Mouse (Mus musculus) small intestine, adult 2 months (tissue): Measurements from ENCODE around the gene Lif. TPM values are rescaled to one million over a fixed set of nuclear protein-coding genes. Genes with fewer than 3 reads are reported as not detected.

Source experiments
- H3K27ac ChIP-seq: fragments of 200-500 bp; 2 replicates; pipeline ENCODE4 v1.5.1; 2012; ENCODE audit warnings: low read depth, low read length, control low read depth, inconsistent platforms; ENCODE audit not compliant: insufficient read depth
- H3K27me3 ChIP-seq: fragments of 200-500 bp; 2 replicates; pipeline ENCODE4 v1.6.1; 2012; ENCODE audit warnings: mild to moderate bottlenecking, moderate library complexity, low read length, inconsistent platforms; ENCODE audit not compliant: control insufficient read depth, insufficient read depth
- H3K36me3 ChIP-seq: fragments of 200-500 bp; 2 replicates; pipeline ENCODE4 v1.6.1; 2012; ENCODE audit warnings: mild to moderate bottlenecking, low read length, control low read depth, inconsistent platforms; ENCODE audit not compliant: control insufficient read depth, insufficient read depth
- H3K4me1 ChIP-seq: fragments of 200-500 bp; 2 replicates; pipeline ENCODE4 v1.6.1; 2012; ENCODE audit warnings: low read length, inconsistent platforms, mixed read lengths; ENCODE audit not compliant: control insufficient read depth, insufficient read depth, insufficient read length
- H3K4me3 ChIP-seq: fragments of 200-500 bp; 2 replicates; pipeline ENCODE4 v1.5.1; 2012; ENCODE audit warnings: low read depth, mild to moderate bottlenecking, control low read depth, inconsistent platforms, low read length, moderate library complexity
- CTCF ChIP-seq: fragments of 200-500 bp; IDR thresholded peaks from 2 replicates; pipeline ENCODE4 v1.5.1; 2012; ENCODE audit warnings: low read depth, mild to moderate bottlenecking, control low read depth, inconsistent platforms, low read length, moderate library complexity, mixed read lengths; ENCODE audit not compliant: insufficient replicate concordance, insufficient read length; ENCODE audit errors: extremely low read depth
- POLR2A ChIP-seq: fragments of 200-500 bp; IDR thresholded peaks from 2 replicates; pipeline ENCODE4 v1.6.1; 2012; ENCODE audit warnings: low read depth, mild to moderate bottlenecking, control low read depth, inconsistent platforms, low read length, moderate library complexity
- WGBS: fragments of 180-500 bp; shearing (Covaris S2); methylation state at CpG from one replicate; pipeline ENCODE4 v1.1.7; 2018; 5-methylcytosine and 5-hydroxymethylcytosine counted together
- polyA plus RNA-seq: library from polyadenylated mRNA; depleted of rRNA; stranded (reverse); fragments of >200 nt; gene quantifications from 2 replicates; pipeline ENCODE4 v1.2.3, GENCODE M21; 2012; rRNA removed

Lif gene
- polyA plus RNA-seq, 1 experiment = 5.6 TPM

DNA sequence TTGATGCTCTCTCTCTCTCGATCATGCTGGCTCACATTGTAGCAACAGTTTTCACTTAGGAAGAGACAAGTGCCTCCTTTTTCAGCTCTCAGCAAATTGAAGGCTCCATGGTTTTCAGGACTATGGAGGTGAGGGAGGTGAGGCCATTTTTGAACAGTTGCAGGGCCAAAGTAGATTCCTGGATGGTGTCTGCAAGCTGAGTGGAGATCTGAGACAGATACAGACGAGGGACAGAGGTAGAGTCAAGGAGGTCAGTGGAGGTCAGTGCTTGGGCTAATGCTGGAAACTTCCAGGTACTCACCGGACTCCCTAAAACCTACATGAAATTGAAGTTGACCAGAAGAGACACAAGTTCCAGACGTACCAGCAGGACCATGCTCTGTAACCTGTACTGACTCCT is 54.8 kb downstream of the Lif start:
- WGBS = 85% methylated on average over 4 of the region's 4 CpGs
- H3K27me3 ChIP-seq = no peaks in the 10 kb centered on the region
- H3K36me3 ChIP-seq = no peaks in the 10 kb centered on the region
- H3K27ac ChIP-seq = no peak overlapping the region
- H3K4me3 ChIP-seq = no peak overlapping the region
- TF ChIP-seq POLR2A (no peak), CTCF (no peak)
- peaks cover 2% of the 10 kb centered on the region; the same call in 1 of the 2 replicates for H3K4me1 ChIP-seq

GRCm38 (mm10) chr11:4317287-4317686 is 59.9 kb downstream of the Lif start:
- WGBS = 46% methylated on average over 5 of the region's 5 CpGs
- H3K27ac ChIP-seq = no peak overlapping the region
- H3K4me1 ChIP-seq = no peaks in the 10 kb centered on the region; the same call in 1 of the 2 replicates
- no peaks in the 10 kb centered on the region for H3K27me3 ChIP-seq
- H3K36me3 ChIP-seq = no peaks in the 10 kb centered on the region
- TF ChIP-seq CTCF = no peak
- TF ChIP-seq POLR2A = no peak
- no peak overlapping the region for H3K4me3 ChIP-seq

- Histone ChIP-seq H3K27me3 (no peaks in the 10 kb centered on the region), H3K4me1 (no peaks in the 10 kb centered on the region; the same call in 1 of the 2 replicates), H3K27ac (no peak overlapping the region), H3K4me3 (no peak overlapping the region), H3K36me3 (no peaks in the 10 kb centered on the region)
- 35% methylated on average over 3 of the region's 3 CpGs for WGBS
- TF ChIP-seq POLR2A = no peak
- no peak for TF ChIP-seq CTCF
Observed at GRCm38 (mm10) chr11:4318011-4318410, 60.7 kb downstream of the Lif start.

DNA sequence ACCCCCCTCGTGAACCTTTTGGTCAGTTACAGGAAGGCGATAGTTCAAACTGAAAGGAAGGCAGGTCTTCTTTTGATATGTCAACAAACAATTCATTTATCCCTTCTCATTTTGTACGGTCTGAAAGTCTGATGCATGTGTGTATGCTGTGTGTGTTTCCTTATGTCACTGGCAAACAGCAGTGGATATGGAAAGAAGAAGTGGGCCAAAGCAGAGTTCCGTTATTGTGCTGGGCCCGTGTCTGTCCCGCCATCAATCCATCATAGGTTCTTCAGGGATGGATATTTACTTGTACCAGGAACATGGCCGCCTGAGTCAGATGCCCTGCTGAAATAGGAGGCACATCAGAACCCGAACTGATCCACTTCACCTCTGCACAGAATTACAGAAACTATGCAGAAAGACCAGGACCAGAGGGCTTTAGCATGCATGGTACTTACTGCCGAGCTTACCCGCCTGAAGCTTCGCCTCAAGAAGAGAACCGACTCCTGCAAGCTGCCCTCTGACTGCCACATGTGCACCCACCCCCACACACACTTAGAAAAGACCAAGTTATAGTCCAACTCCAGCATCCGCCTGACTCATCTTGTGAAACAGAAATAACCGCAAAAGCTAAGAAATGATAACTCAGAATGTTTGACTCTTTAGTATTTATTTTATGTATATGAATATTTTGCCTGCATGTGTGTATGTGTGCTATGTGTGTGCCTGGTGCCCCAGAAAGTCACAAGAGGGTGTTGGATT is 62.0 kb downstream of the Lif start:
- Histone ChIP-seq H3K4me3 (no peak overlapping the region), H3K27me3 (no peaks in the 10 kb centered on the region), H3K36me3 (no peaks in the 10 kb centered on the region), H3K4me1 (no peaks in the 10 kb centered on the region), H3K27ac (no peak overlapping the region)
- no peak for TF ChIP-seq CTCF
- no peak for TF ChIP-seq POLR2A
- WGBS = 81% methylated on average over 14 of the region's 14 CpGs

DNA sequence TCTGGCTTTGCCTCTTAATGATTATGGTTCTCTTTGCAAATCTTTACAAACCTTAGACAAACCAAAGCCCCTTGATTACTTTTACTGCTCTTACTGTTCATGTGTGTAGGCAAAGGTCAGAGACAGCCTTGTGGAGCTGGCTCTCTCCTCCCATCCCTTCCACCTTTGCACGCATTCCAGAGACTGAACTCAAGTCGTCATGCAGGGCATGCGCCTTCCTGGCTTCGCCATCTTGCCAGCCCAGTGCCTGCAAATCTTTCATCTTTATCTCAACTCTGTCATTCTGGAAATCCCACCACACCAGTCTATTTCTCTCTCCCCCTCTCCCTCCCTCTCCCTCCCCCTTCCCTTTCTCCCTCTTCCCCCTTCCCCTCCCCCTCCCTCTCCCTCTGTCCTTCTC is 63.5 kb downstream of the Lif start:
- Histone ChIP-seq H3K4me3 (no peak overlapping the region), H3K36me3 (no peaks in the 10 kb centered on the region), H3K27me3 (no peaks in the 10 kb centered on the region), H3K27ac (no peak overlapping the region), H3K4me1 (no peaks in the 10 kb centered on the region)
- no peak for TF ChIP-seq POLR2A
- TF ChIP-seq CTCF = no peak
- WGBS = 59% methylated on average over 4 of the region's 4 CpGs

Other genes with a start within 250 kb of the Lif start
- 0.05 and 0.42 TPM in 2 replicates for gene Sec14l4, start 226.1 kb upstream of the Lif start, polyA plus RNA-seq
- gene Sec14l3, start 192.7 kb upstream of the Lif start, polyA plus RNA-seq = not detected in 2 replicates
- gene Mtfp1, start 162.1 kb upstream of the Lif start, polyA plus RNA-seq = 22.4 and 26.6 TPM in 2 replicates
- gene Sec14l2, start 134.1 kb upstream of the Lif start, polyA plus RNA-seq = 23.7 and 84.2 TPM in 2 replicates
- 13.9 and 20.6 TPM in 2 replicates for gene Rnf215, start 122.4 kb upstream of the Lif start, polyA plus RNA-seq
- 2.1 and 2.2 TPM in 2 replicates for gene Ccdc157, start 97.3 kb upstream of the Lif start, polyA plus RNA-seq
- gene Sf3a1, start 97.2 kb upstream of the Lif start, polyA plus RNA-seq = 13.9 and 24.7 TPM in 2 replicates
- 22.3 and 32.0 TPM in 2 replicates for gene Tbc1d10a, start 70.8 kb upstream of the Lif start, polyA plus RNA-seq
- 2.6 and 2.7 TPM in 2 replicates for gene Castor1, start 39.3 kb upstream of the Lif start, polyA plus RNA-seq
- 0.19 and 0.48 TPM in 2 replicates for gene Osm, start 21.1 kb upstream of the Lif start, polyA plus RNA-seq
- 0.06 TPM in 1 of 2 replicates, not detected in the other for gene Hormad2, start 183.5 kb downstream of the Lif start, polyA plus RNA-seq